Mouse (Mus musculus) embryonic facial prominence, embryonic 14.5 days (tissue): ENCODE data around the gene Ubtd1. TPM values are rescaled to one million over a fixed set of nuclear protein-coding genes. Genes with fewer than 3 reads are reported as not detected.

Experiments
- ATAC-seq: fragments of 200-750 bp; cut with Nextera tagmentation; 2 replicates; pipeline ENCODE4 v1.8.0; 2017; ENCODE audit warnings: low read depth, moderate number of reproducible peaks, moderate TSS enrichment
- DNase-seq: peaks from one replicate; pipeline ENCODE4 v3.0.0-alpha.2; 2015; ENCODE audit warnings: low spot score
- H3K27ac ChIP-seq: fragments of 300-500 bp; sonication (generic); replicated peaks from 2 replicates; pipeline ENCODE4 v1.5.1; 2014; ENCODE audit warnings: low read depth, mild to moderate bottlenecking, low read length, moderate library complexity
- H3K27me3 ChIP-seq: fragments of 300-500 bp; sonication (generic); replicated peaks from 2 replicates; pipeline ENCODE4 v1.6.1; 2014; ENCODE audit warnings: low read length; ENCODE audit not compliant: control insufficient read depth, insufficient read depth
- H3K36me3 ChIP-seq: fragments of 300-500 bp; sonication (generic); 2 replicates; pipeline ENCODE4 v1.6.1; 2014; ENCODE audit warnings: low read length, mixed read lengths; ENCODE audit not compliant: control insufficient read depth, insufficient read depth
- H3K4me1 ChIP-seq: fragments of 300-500 bp; sonication (generic); 2 replicates; pipeline ENCODE4 v1.6.1; 2014; ENCODE audit warnings: antibody characterized with exemption, low read length; ENCODE audit not compliant: control insufficient read depth, insufficient read depth
- H3K4me2 ChIP-seq: fragments of 300-500 bp; sonication (generic); 2 replicates; pipeline ENCODE4 v1.6.1; 2014; ENCODE audit warnings: low read depth, mild to moderate bottlenecking, low read length, moderate library complexity, mixed read lengths
- H3K4me3 ChIP-seq: fragments of 300-500 bp; sonication (generic); 2 replicates; pipeline ENCODE4 v1.5.1; 2014; ENCODE audit warnings: low read depth, mild to moderate bottlenecking, low read length
- H3K9ac ChIP-seq: fragments of 300-500 bp; sonication (generic); 2 replicates; pipeline ENCODE4 v1.6.1; 2014; ENCODE audit warnings: low read depth, mild to moderate bottlenecking, low read length, moderate library complexity, mixed read lengths
- H3K9me3 ChIP-seq: fragments of 300-500 bp; sonication (generic); 2 replicates; pipeline ENCODE4 v1.6.1; 2016; ENCODE audit warnings: low read length; ENCODE audit not compliant: control insufficient read depth
- WGBS: fragments of 180-500 bp; shearing (Covaris S2); extraction: QIAGEN DNeasy Blood & Tissue Kit; methylation state at CpG from one replicate; pipeline ENCODE4 v1.1.7; 2014; 5-methylcytosine and 5-hydroxymethylcytosine counted together
- polyA plus RNA-seq: library from polyadenylated mRNA; unstranded; fragments of >200 nt; fragmentation: Nextera tagmentation; extraction: Ambion mirVana; gene quantifications from 2 replicates; pipeline ENCODE4 v1.2.1, GENCODE M21; 2014

The Ubtd1 gene
- polyA plus RNA-seq, 1 experiment from 2014 or later = 20.8 TPM

DNA sequence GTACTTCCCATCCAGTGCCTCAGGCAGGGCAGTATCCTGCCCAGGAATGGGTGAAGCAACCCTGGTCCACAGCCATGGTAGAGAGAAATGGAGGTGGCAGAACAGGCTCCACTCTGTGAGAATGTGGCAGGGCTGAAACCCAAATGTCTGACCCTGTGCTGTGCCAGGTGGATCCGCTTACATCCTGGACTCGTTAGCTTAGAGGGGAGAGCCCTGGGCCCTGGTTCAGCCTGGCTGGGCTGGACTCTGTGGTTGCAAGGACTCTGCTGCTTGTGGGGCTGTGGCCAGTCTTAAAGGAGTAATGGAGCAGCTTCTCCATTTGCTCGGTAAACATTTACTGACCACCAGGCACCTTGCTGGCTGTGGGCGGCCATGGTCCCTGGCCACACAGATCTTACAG, 5.6 kb downstream of the Ubtd1 start:
- Histone ChIP-seq H3K27me3 (no peaks in the 10 kb centered on the region), H3K4me2 (no peak overlapping the region), H3K4me1 (no peaks in the 10 kb centered on the region; the same call in 1 of the 2 replicates), H3K4me3 (no peak overlapping the region), H3K9me3 (no peaks in the 10 kb centered on the region), H3K27ac (no peak overlapping the region), H3K36me3 (no peaks in the 10 kb centered on the region), H3K9ac (no peak overlapping the region)
- 82% methylated on average over 4 of the region's 4 CpGs for WGBS
- DNase-seq = no peak
- ATAC-seq = no peak; the same call in 1 of the 2 replicates

DNA sequence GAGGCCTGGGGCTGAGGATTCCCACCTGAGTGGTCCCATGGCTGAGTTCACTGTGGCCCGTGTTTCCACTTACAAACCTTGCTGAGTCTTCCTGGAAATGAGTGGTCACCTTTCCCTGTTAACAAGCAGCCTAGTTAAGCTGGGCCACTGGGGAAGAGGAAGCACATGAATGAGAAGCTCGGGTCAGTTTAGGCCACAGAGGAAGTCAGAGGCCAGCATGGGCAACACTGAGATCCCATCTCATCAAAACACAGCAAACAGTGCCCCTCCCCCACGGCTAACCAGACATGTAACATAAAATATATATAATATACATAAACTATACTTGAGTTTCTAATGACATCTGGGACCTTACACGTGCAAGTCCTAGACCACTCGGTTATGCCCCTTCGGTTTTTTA, 8.2 kb downstream of the Ubtd1 start:
- Histone ChIP-seq H3K9me3 (no peaks in the 10 kb centered on the region), H3K9ac (no peak overlapping the region), H3K4me1 (peaks cover 13% of the 10 kb centered on the region), H3K27ac (no peak overlapping the region), H3K4me2 (no peak overlapping the region), H3K36me3 (no peaks in the 10 kb centered on the region), H3K27me3 (no peaks in the 10 kb centered on the region), H3K4me3 (no peak overlapping the region)
- ATAC-seq (no peak), DNase-seq (no peak)
- WGBS = 75% methylated on average over 6 of the region's 6 CpGs

DNA sequence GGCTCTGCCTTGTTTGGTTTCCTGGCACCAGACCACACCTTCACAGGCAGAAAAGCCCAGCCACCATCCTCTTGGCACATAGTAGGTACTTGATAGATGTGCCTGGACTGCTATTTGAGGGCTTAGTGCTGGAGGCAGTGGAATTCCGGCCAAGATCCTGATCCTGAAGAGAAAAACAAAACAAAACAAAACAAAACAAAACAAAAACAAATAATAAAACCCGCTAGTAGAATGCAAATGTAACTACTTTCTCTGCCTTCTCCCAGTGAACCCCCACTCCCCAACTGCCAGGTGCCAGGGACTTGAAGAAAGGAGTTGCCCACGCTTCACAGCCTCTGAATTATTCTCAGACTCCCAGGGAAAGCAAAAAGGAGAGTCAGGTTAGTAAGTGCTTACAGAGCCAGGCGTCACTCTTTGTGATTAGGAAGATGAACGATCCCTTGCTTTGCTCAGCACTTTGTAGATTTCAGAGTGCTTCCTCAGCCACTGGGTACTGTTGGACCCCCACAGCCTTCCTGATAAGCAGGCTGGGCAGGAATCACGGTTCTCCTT, 10.4 kb downstream of the Ubtd1 start:
- Histone ChIP-seq H3K4me3 (no peak overlapping the region), H3K36me3 (no peaks in the 10 kb centered on the region), H3K9ac (no peak overlapping the region), H3K4me2 (no peak overlapping the region), H3K9me3 (no peaks in the 10 kb centered on the region), H3K27me3 (no peaks in the 10 kb centered on the region), H3K27ac (no peak overlapping the region), H3K4me1 (peaks cover 17% of the 10 kb centered on the region)
- 54% methylated on average over 6 of the region's 6 CpGs for whole genome bisulfite sequencing
- DNase-seq (no peak), ATAC-seq (no peak)

DNA sequence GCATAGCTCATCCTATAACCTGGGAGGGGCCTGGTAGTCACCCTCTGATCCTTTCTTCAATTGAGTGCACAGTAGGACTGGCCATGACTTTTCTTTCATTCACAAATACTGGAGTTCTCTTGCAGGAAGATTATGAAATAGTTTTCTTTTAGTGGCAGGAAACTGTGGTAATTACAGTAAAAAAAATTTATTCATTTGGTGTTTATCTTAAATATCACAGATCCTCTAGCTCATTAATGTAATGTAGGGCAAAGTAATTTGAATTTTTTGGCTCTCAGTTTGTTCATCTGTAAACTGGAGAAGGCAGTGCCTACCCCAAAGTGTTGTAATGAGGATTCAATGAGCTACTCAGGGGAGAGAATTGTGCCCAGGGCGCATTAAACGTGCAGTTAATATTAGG, 11.4 kb downstream of the Ubtd1 start:
- Histone ChIP-seq H3K4me2 (no peak overlapping the region), H3K4me3 (no peak overlapping the region), H3K4me1 (peaks cover 17% of the 10 kb centered on the region), H3K27ac (peak overlapping the region; percentile 39; the same call in 1 of the 2 replicates), H3K27me3 (no peaks in the 10 kb centered on the region), H3K9me3 (no peaks in the 10 kb centered on the region), H3K9ac (no peak overlapping the region), H3K36me3 (no peaks in the 10 kb centered on the region)
- ATAC-seq (no peak), DNase-seq (no peak)
- WGBS = 75% methylated on average over 2 of the region's 2 CpGs

DNA sequence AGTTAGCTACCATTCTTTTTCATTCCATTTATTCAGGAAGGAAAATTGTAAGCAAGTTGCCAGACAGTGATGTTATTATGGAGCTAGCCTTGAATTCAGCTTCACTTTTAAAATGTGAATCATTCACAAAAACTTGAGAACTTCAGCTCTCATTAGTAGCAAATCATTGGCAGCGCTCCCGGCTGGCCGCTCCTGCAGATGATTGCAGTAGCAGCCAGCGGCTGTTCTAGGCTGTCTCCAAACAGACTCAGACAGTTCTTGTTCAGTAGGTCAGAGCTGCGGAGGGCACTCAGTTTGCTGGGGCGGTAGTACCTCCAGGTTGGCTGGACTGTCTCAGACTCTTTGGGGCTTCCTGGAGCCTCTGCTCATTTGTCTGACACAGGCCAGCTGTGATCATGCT, 11.9 kb downstream of the Ubtd1 start:
- Histone ChIP-seq H3K9me3 (no peaks in the 10 kb centered on the region), H3K4me1 (peaks cover 17% of the 10 kb centered on the region), H3K4me3 (no peak overlapping the region), H3K9ac (no peak overlapping the region), H3K4me2 (no peak overlapping the region), H3K27ac (peak overlapping the region; percentile 39; the same call in 1 of the 2 replicates), H3K27me3 (no peaks in the 10 kb centered on the region), H3K36me3 (no peaks in the 10 kb centered on the region)
- peak; percentile 91 for DNase-seq
- peak; percentile 51; the same call in 1 of the 2 replicates for ATAC-seq
- WGBS = 34% methylated on average over 6 of the region's 6 CpGs

DNA sequence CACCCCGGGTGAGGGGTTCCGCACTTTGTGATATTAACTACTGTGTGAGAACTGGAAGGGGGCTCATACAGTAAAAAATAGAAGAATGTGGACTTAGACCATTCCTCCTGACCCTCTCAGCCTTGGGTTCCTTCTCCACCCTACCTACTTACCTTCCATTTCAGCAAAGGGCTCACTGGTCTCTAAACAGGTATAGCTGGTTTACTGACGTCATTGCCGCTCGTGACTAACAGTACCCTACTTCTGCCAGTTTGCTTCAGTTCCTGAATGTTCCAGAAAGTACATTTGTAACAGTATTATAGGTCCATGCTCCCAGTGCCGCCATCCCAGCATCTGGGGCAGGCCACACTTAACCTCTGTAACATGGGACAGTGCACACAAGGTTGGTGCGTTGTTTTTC, 12.5 kb downstream of the Ubtd1 start:
- Histone ChIP-seq H3K4me1 (peaks cover 21% of the 10 kb centered on the region), H3K4me3 (no peak overlapping the region), H3K4me2 (no peak overlapping the region), H3K27ac (0 out of 2 replicates have a peak overlapping the region, but pooled peaks have one; percentile 10), H3K27me3 (no peaks in the 10 kb centered on the region), H3K9ac (no peak overlapping the region), H3K36me3 (no peaks in the 10 kb centered on the region), H3K9me3 (no peaks in the 10 kb centered on the region)
- DNase-seq (no peak), ATAC-seq (no peak)
- 88% methylated on average over 7 of the region's 7 CpGs for WGBS

DNA sequence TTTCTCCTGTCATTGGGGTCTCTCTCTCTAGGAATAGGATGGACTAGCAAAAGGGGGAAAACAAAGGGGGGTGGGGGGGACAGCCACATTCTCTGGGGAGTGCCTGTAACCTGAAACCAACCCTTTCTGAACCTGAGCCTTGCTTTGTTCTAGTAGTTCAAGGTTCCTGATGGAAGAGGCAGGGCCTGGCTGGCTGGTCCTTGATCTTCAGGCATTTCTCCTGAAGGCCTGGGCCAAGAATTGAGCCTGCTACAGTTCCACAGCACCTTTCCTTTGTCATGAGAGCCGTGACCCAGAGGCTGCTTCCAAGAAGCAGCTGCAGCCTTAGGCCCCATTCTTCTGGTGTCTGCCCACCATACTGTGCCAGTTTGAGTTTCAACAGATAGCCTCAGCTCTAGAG, 13.9 kb downstream of the Ubtd1 start:
- Histone ChIP-seq H3K4me1 (peaks cover 32% of the 10 kb centered on the region), H3K36me3 (no peaks in the 10 kb centered on the region)
- 43% methylated on average over 1 of the region's 1 CpGs for WGBS

DNA sequence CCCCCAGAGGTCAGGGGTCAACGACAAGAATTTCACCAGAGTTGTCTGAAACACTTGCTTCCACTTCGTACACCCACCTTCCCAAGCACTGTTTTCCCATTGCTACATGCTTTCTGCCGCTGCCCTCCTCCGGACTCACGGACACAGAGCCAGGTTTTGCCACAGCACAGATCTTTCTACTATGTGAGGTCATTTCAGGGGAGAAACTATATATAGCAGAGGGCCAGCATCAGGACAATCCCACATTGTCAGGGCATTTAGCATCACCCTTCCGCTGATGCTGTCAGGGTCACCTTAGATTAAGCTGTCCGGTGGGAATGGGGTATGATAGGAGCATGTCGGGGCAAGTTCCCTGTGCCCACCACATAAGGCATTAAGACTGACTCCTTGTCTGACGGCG, 15.5 kb downstream of the Ubtd1 start:
- 77% methylated on average over 10 of the region's 10 CpGs for WGBS
- H3K4me3 ChIP-seq = no peak overlapping the region
- H3K9ac ChIP-seq = no peak overlapping the region
- H3K36me3 ChIP-seq = no peaks in the 10 kb centered on the region
- H3K4me2 ChIP-seq = no peak overlapping the region
- H3K4me1 ChIP-seq = peaks cover 43% of the 10 kb centered on the region
- no peaks in the 10 kb centered on the region for H3K9me3 ChIP-seq
- H3K27ac ChIP-seq = no peak overlapping the region
- no peak for ATAC-seq
- DNase-seq = no peak
- H3K27me3 ChIP-seq = no peaks in the 10 kb centered on the region

More for the DNA sequence above, 13.9 kb downstream of the Ubtd1 start:
- no peak for DNase-seq
- Histone ChIP-seq H3K27ac (no peak overlapping the region), H3K4me3 (no peak overlapping the region), H3K9me3 (no peaks in the 10 kb centered on the region), H3K9ac (no peak overlapping the region), H3K4me2 (no peak overlapping the region), H3K27me3 (no peaks in the 10 kb centered on the region)
- no peak for ATAC-seq

DNA sequence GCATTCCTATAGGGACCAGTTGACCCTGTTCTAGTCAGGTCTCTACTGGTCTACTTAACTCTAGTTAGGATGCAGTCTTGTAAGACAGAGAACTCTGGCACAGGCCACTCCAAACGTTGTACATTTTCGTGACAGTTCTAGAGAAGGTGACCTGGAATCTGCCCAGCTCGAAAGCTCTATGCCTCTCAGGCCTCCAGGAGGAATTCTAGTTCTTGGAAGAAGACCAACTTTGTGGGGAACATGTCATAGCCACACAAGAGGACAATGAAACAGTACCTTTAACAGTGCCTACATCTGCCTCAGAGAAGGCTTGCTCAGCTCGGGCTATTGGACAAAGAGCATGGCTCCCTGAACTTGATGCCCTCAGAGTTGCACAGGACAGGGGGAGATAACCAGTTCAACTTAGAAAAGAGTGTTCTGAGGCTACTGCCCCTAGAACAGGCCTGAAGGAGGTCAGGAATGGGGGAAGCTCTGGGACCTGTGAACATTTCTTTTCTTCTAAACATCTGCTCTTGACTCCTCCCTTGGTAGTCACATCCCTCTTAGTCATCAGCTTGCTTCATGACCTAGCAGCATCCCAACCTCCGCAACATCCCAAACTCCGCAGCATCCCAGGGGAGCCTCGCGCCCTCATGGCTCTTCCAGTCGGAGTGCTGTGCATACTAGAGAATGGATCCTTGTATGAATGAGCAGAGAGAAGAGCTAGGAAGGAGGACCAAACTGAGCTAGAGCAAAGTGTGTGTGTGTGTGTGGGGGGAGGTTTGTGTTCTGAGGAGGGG, 17.4 kb downstream of the Ubtd1 start:
- Histone ChIP-seq H3K36me3 (no peaks in the 10 kb centered on the region), H3K4me1 (peaks cover 34% of the 10 kb centered on the region), H3K4me2 (no peak overlapping the region), H3K9ac (no peak overlapping the region), H3K27ac (no peak overlapping the region), H3K9me3 (no peaks in the 10 kb centered on the region), H3K27me3 (no peaks in the 10 kb centered on the region), H3K4me3 (no peak overlapping the region)
- DNase-seq (no peak), ATAC-seq (no peak)
- 80% methylated on average over 9 of the region's 9 CpGs for WGBS
